Mouse (Mus musculus): ENCODE measurements around the gene Ankrd37. TPM values are rescaled to one million over a fixed set of nuclear protein-coding genes. Genes with fewer than 3 reads are reported as not detected.

The Ankrd37 gene
- 7.3 to 18.8 TPM (median 11.7 TPM) in 3 replicates for total RNA-seq (2017)

DNA sequence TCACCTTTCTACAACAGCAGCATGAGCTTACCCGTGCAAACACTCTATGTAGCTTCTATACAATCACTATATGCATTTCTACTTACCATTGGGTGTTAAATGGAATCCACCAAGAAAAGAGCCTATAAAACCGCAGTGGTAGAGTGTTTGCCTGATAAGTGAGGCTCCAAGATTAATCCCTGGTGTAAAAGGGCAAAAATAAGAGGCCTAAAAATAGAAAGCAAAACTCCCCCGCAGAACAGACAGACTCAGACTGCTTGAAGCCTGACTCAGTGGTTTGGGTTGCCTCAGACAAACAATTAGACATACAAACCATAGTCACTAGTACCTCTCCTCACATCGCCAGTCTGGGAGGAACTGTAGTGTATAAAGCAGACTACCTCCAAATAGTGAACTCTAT is at the start of gene Ankrd37:
Gene Ankrd37, minus strand, starts transcription at position 112 of the 400 bp plus-strand sequence.
- no peak for ATAC-seq (replicated peaks; ENCODE audit: insufficient number of reproducible peaks, low FRiP score, low TSS enrichment, poor library complexity, severe bottlenecking)

DNA sequence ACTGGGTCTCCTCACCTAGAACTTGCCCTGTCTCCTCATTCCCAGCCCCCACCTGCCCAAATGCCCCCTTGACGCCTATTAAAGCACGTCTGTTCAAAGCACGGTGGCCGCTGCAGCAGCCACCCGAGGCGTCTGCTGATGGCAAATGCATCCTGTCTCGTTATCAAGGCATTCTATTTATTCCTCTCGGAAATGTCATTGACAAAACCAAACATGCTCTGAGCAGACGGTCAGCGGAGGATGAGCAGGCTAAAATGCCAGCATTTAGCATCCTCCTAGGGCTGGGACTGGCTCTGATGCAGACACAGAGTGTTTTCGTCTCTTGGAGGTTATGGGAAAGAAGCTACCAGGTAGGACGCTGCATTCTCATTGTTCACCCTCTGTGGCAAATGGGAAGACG is 34.8 kb upstream of the Ankrd37 start:
- no peak for ATAC-seq (replicated peaks; ENCODE audit: insufficient number of reproducible peaks, low FRiP score, low TSS enrichment, poor library complexity, severe bottlenecking)

- no peak for ATAC-seq (replicated peaks; ENCODE audit: insufficient number of reproducible peaks, low FRiP score, low TSS enrichment, poor library complexity, severe bottlenecking)
These were observed 34.2 kb upstream of the Ankrd37 start for GRCm38 (mm10) chr8:46039666-46040065.

DNA sequence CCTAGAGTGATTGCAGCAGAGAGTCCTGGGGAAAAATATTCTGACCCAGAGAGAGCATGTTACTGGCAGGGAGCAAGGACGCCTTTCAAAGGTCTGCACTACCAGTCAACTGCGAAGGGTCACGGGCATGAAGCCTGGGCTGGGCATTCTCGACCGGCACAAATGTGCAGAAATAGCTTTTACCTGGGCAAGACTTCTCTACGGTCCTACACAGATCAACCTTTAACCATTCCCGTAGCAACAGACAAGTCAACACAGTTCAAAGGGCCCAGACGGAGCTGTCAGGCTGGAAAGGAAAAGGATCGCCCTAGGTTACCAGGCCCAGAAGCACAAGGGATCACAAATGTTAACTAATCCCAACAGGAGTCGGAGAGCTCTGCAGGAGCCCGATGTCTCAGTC is 30.7 kb upstream of the Ankrd37 start:
- no peak for ATAC-seq (replicated peaks; ENCODE audit: insufficient number of reproducible peaks, low FRiP score, low TSS enrichment, poor library complexity, severe bottlenecking)

DNA sequence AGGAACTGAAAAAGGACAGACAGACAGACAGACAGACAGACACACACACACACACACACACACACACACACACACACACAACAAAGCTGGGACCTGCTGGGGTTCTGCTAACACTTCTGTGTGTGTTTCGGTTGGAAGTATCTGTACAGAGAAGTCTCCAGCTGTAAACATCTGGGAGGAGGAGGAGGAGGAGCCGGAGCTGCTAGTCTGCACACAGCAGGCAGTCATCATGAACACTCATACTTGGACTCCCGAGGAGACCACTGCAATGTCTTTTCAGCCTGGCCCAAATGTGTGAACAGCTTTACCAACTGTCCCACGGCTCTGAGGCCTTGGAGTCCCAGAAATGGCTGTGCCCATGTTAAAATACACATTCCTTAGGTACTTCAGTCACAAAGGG is 18.9 kb upstream of the Ankrd37 start:
- ATAC-seq (replicated peaks; ENCODE audit: insufficient number of reproducible peaks, low FRiP score, low TSS enrichment, poor library complexity, severe bottlenecking): no peak

- no peak for ATAC-seq (replicated peaks; ENCODE audit: insufficient number of reproducible peaks, low FRiP score, low TSS enrichment, poor library complexity, severe bottlenecking)
These were observed 17.3 kb upstream of the Ankrd37 start for GRCm38 (mm10) chr8:46022758-46023157.

- no peak for ATAC-seq (replicated peaks; ENCODE audit: insufficient number of reproducible peaks, low FRiP score, low TSS enrichment, poor library complexity, severe bottlenecking)
These were observed 16.7 kb upstream of the Ankrd37 start for GRCm38 (mm10) chr8:46022203-46022602.

DNA sequence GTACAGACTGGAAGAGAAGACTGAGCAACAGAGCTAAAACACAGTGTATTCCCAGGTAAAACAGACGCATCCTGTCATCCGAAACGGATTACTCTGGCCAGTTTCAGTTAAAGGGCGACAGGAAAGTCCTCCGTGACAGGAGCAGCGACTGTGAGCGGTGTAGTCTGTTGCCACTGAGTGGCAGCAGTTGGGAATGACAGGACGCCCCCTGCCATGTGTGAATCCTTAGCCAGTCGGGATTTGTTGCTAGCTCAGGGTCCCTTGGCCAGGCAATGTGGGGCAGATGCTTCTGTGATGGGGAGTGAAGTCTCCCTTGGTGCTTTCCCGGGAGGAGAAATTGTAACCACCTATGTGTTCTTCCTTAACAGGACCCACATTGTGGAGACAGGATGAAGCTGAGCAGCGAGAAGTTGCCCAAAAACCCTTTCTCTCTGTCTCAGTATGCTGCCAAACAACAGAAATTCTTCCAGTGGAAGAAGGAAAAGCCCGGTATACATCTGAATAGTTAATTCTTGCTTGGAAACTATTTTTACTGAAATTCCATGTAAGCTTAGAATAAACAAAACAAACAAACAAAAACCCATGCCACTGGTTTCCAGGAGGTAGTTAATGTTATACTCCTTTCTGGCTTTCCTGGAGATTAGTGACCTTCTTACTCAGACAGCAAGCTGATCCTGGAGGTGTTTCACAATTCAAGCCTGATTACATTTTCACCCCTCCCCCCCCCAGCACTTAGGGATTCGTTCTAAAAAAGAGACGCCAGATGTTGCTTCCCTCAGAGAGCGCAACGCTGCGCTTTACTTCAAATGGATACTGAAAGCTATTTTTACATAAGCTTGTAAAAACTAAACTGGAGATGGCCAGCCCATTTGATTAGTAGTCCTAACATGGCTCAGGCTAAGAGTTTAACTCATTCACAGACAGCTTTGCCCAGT is 5.5 kb upstream of the Ankrd37 start:
- ATAC-seq (replicated peaks; ENCODE audit: insufficient number of reproducible peaks, low FRiP score, low TSS enrichment, poor library complexity, severe bottlenecking): no peak

DNA sequence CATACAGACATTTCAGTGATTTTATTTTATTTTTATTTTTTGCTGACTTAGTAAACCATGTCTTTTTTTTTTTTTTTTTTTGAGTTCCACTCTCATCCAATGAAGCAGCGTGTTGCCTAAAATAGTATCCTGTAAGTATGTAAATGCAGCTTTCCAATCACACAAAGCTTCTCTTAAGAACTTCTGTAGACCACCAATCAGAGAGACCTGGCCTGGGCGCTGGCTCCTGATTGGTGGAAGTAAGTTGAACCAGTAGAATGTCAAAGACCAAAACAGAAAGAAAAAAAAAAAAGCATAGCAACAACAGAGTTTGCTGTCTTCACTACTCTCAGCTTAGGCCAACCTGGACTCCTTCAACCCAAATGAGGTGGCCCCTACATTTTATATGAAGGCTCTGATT is 4.8 kb upstream of the Ankrd37 start:
- no peak for ATAC-seq (replicated peaks; ENCODE audit: insufficient number of reproducible peaks, low FRiP score, low TSS enrichment, poor library complexity, severe bottlenecking)

DNA sequence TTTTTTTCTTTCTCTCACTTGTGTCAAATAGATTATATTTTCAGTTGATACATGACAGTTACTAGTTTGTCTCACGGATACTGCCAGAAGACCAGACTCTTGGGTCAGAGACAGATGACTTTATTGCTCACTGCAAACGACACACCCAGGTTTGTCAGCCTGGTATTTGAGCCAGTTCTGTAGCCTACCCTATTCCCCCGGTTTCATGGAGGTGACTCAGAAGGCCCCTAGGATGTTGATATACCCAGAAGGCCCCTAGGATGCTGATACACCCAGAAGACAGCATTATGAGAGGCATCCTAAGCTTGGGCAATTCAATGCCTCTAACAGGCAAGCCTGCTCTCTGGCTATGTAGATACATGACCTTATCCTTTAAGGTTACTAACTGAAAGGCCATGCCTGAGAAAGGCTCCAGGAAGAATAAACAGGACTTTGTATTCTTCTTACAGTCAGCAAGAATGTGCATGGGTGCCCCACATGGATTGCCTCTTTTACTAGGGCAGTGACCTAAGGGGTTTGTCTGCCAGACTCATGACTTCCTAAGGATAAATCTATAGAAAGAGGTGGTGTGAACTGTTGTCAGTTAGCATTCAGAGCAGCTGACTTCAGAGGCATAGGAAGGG is 1.7 kb upstream of the Ankrd37 start:
- no peak for ATAC-seq (replicated peaks; ENCODE audit: insufficient number of reproducible peaks, low FRiP score, low TSS enrichment, poor library complexity, severe bottlenecking)

- ATAC-seq (replicated peaks; ENCODE audit: insufficient number of reproducible peaks, low FRiP score, low TSS enrichment, poor library complexity, severe bottlenecking): peak; percentile 97
These were observed 5.5 kb downstream of the Ankrd37 start for GRCm38 (mm10) chr8:45999784-46000705.

DNA sequence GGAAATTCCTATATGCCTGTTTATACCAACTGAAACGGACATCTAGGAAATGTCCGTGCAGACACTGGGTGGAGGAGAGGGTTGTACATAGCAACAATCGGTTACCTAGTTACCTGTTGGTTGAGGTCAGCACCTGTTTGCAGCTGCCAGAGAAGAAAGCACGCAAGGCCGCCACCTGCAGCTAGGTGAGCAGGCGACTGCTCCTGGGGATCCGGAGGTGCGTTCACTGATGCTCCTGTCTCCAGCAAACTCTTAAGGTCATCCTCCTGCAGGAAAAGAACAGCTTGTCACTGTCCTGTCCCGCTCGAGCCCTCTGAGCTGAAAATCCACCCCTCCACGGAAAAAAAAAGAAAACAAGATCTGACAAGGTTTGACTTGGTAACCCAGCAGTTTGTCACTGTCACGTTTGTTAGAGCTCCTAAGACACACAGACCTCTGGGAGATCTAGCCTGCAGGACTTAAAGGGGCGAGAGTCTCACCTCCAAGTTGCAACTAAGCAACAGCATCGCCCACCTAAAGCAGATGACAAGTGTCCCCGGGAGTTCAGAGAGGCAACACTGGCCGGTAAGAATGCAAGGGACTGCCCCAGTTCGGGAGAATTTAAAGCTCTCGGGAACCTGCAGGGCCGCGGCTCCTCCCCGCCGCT is 6.2 kb downstream of the Ankrd37 start, which contains the start of gene Lrp2bp:
Gene Lrp2bp, plus strand, starts transcription at position 166 of the 646 bp plus-strand sequence.
- ATAC-seq (replicated peaks; ENCODE audit: insufficient number of reproducible peaks, low FRiP score, low TSS enrichment, poor library complexity, severe bottlenecking): no peak

DNA sequence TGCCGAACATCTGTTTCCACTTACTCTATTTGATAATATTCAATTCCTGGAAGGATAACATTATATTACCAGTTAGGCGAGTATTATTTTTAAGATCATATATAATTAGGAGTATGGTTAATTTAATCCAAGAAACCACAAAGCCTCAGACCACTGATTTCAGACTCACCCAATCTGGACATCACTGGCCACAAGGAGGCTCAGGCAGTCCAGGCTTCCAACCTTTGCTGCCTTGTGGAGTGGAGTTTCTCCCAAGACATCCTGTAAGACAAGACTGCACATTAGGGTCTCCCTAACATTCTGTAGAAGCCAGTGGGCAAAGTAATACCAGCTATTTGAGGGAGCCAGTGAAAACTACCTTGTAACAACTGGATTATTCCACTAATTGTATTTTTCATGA is 7.3 kb downstream of the Ankrd37 start:
- no peak for ATAC-seq (replicated peaks; ENCODE audit: insufficient number of reproducible peaks, low FRiP score, low TSS enrichment, poor library complexity, severe bottlenecking)

DNA sequence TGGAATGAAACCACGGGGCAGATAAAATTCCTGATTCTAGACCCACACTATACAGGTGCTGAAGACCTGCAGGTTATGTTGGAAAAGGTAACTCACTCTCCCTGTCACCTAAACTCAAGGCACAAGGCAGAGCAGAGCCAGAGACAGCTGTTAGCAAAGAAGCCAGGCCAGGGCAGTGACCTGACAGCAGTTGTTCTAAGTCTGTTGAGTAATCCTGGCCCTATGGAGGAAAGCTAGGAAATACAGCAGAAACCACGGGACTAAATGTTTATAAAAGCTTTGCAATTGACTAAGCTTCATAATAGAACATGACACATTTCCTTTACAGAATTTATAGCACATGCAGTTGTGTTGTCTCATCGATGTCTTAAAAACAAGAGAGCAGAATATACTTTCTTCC is 9.9 kb downstream of the Ankrd37 start:
- ATAC-seq (replicated peaks; ENCODE audit: insufficient number of reproducible peaks, low FRiP score, low TSS enrichment, poor library complexity, severe bottlenecking): no peak

DNA sequence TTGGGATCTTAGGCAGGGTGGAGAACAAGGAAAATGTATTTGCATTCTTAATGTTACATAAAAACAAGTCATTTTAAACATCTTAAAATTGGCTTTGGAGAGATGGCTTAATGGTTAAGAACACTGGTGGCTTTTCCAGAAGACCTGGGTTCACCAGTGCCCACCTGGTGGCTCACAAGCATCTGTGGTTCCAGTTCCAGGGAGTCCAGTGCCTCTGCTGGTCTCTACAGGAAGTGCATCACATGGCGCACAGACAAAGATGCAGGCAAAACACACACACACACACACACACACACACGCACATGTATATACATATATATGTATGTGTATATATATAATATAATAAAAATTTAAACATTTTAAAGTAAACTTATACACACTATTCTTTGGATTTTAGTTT is 11.4 kb downstream of the Ankrd37 start:
- peak; percentile 59; the same call in 1 of the 2 replicates for ATAC-seq (replicated peaks; ENCODE audit: insufficient number of reproducible peaks, low FRiP score, low TSS enrichment, poor library complexity, severe bottlenecking)

GRCm38 (mm10) chr8:45990631-45991310 is 14.7 kb downstream of the Ankrd37 start:
- ATAC-seq (replicated peaks; ENCODE audit: insufficient number of reproducible peaks, low FRiP score, low TSS enrichment, poor library complexity, severe bottlenecking): no peak

GRCm38 (mm10) chr8:45988189-45988588 is 17.3 kb downstream of the Ankrd37 start:
- no peak for ATAC-seq (replicated peaks; ENCODE audit: insufficient number of reproducible peaks, low FRiP score, low TSS enrichment, poor library complexity, severe bottlenecking)

DNA sequence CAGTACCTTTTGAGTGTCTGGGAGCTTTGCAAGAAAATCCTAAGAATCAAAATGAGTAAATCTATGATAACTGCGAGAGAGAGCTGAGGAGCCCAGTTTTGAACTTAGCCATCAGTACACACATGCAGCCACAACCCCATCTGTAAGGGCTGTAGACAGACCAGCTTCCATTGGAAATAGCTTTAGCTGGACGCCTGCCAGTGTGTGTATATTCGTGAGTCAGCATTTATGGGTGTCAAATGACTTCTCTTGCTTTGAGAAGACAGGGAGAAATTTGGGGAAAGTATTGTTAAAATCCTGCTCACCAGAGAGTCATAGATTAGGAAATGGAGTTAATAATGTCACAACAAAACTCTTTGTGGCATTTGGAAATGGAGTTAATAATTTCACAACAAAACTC is 18.8 kb downstream of the Ankrd37 start:
- no peak for ATAC-seq (replicated peaks; ENCODE audit: insufficient number of reproducible peaks, low FRiP score, low TSS enrichment, poor library complexity, severe bottlenecking)
